Mouse (Mus musculus) heart, embryonic 10.5 days (tissue): ENCODE results near the gene Atp6v1f. TPM values are rescaled to one million over a fixed set of nuclear protein-coding genes. Genes with fewer than 3 reads are reported as not detected.

ENCODE experiments used
- DNase-seq: peaks from one replicate; pipeline ENCODE4 v3.0.0-alpha.2; 2017; ENCODE audit warnings: low spot score
- H3K27ac ChIP-seq: fragments of 300-500 bp; sonication (generic); 2 replicates; pipeline ENCODE4 v1.5.1; 2016; ENCODE audit warnings: mild to moderate bottlenecking
- H3K27me3 ChIP-seq: fragments of 300-500 bp; sonication (generic); 2 replicates; pipeline ENCODE4 v1.6.1; 2016; ENCODE audit warnings: mild to moderate bottlenecking; ENCODE audit not compliant: poor library complexity, insufficient read depth, severe bottlenecking
- H3K36me3 ChIP-seq: fragments of 300-500 bp; sonication (generic); 2 replicates; pipeline ENCODE4 v1.6.1; 2016; ENCODE audit warnings: mild to moderate bottlenecking, moderate library complexity
- H3K4me1 ChIP-seq: fragments of 300-500 bp; sonication (generic); 2 replicates; pipeline ENCODE4 v1.6.1; 2016; ENCODE audit warnings: mild to moderate bottlenecking
- H3K4me3 ChIP-seq: fragments of 300-500 bp; sonication (generic); 2 replicates; pipeline ENCODE4 v1.5.1; 2016; ENCODE audit warnings: mild to moderate bottlenecking, moderate library complexity
- H3K9me3 ChIP-seq: fragments of 300-500 bp; sonication (generic); 2 replicates; pipeline ENCODE4 v1.6.1; 2016; ENCODE audit warnings: mild to moderate bottlenecking, moderate library complexity
- WGBS: fragments of 180-500 bp; shearing (Covaris S2); methylation state at CpG from one replicate; pipeline ENCODE4 v1.1.7; 2016; 5-methylcytosine and 5-hydroxymethylcytosine counted together
- polyA plus RNA-seq: library from polyadenylated mRNA; unstranded; fragments of >200 nt; fragmentation: Nextera tagmentation; extraction: Ambion mirVana; gene quantifications from 2 replicates; pipeline ENCODE4 v1.2.1, GENCODE M21; 2016

The Atp6v1f gene
- polyA plus RNA-seq, 1 experiment from 2014 or later = 228 TPM

DNA sequence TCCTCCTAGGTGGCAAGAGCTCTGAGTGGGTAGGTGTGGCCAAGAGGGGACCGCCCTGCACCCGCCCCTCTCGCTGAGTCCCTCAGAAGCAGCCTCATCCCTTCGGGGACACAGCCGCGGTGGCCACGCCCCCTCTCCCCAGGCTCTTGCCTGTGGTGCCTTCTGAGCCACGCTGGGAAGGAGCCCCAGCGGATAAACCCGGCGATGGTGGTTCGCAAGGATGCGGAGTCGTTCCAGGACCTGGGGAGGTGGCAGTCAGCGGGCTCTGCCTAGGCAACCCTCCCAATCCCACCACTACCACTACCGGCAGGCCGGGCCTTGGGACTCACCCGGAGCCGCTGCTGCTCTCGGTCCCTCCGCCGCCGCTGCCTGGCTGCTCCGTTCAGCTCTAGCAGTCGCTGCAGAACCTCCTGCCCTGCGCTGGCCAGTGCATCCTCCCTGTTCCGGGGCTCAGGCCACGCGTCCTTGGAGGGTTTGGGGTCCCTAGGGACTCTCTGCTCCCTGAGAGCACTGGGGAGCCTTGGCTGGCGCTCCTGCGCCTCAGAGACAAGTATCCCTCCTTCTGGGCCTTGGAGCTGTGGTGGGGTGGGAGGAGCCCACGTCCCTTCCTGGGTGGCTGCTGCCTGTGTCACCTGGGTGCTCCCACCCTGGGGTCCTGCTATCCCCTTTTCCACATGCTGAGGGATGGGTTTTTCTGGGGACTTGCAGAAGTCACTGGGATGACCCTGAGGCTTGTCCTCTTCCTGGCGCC, 6.6 kb downstream of the Atp6v1f start:
- Histone ChIP-seq H3K4me3 (peak overlapping the region; percentile 66), H3K27ac (peak overlapping the region; percentile 76), H3K36me3 (peaks cover 25% of the 10 kb centered on the region), H3K27me3 (peaks cover 22% of the 10 kb centered on the region), H3K9me3 (no peaks in the 10 kb centered on the region), H3K4me1 (peaks cover 21% of the 10 kb centered on the region)
- peak; percentile 95 for DNase-seq
- 3% methylated on average over 33 of the region's 33 CpGs for WGBS

DNA sequence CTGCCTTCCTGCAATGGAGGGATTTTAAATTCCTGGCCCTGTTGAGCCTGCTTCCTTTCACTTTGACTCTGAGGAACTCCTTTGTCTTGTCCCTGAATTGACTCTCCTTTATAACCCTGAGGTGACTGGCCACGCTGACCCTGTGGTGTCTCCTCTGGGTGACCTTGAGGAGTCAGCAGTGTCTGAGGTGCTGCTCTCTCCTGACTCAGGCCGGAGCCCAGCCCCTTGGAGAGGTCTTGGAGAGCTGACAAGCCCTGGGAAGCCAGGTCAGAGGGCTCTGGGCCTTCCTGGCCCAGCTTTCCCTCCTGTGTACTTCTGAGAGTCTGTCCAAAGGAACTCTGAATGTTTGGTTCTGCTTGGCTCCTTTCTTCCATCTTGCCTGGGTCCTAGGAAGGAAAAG, 7.2 kb downstream of the Atp6v1f start:
- no peak for DNase-seq
- peaks cover 23% of the 10 kb centered on the region for H3K36me3 ChIP-seq
- peaks cover 22% of the 10 kb centered on the region for H3K27me3 ChIP-seq
- H3K4me3 ChIP-seq = peak overlapping the region; percentile 66
- 42% methylated on average over 2 of the region's 2 CpGs for WGBS
- no peaks in the 10 kb centered on the region for H3K9me3 ChIP-seq
- peak overlapping the region; percentile 76 for H3K27ac ChIP-seq
- H3K4me1 ChIP-seq = peaks cover 20% of the 10 kb centered on the region

DNA sequence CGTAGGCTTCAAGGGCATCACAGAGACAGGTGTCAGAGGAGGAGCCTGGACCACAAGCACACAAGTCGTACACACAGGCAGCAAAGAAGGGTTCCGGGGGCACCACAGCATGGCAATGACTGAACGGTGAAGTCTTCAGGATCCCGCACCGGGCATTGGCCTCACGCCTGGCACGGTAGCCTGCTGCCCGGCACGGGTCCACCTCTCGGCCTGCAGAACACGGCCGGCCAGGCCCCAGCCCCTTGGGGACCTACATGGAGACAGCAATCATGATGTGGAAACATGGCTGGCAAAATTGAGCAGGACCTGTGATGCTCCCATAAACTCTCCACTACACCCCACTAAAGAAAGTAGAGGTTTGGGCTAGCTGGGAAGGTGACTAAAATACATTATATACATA, 15.2 kb downstream of the Atp6v1f start:
- Histone ChIP-seq H3K4me1 (peaks cover 11% of the 10 kb centered on the region), H3K27ac (no peak overlapping the region), H3K9me3 (no peaks in the 10 kb centered on the region), H3K36me3 (peaks cover 12% of the 10 kb centered on the region; the same call in 1 of the 2 replicates), H3K4me3 (no peak overlapping the region), H3K27me3 (peaks cover 45% of the 10 kb centered on the region)
- no peak for DNase-seq
- 90% methylated on average over 13 of the region's 13 CpGs for WGBS

GRCm38 (mm10) chr6:29484716-29485559, 17.4 kb downstream of the Atp6v1f start:
- Histone ChIP-seq H3K27me3 (peaks cover 42% of the 10 kb centered on the region), H3K9me3 (no peaks in the 10 kb centered on the region), H3K36me3 (peaks cover 12% of the 10 kb centered on the region; the same call in 1 of the 2 replicates), H3K27ac (peak overlapping the region; percentile 75; the same call in 1 of the 2 replicates), H3K4me1 (peaks cover 11% of the 10 kb centered on the region; the same call in 1 of the 2 replicates), H3K4me3 (peak overlapping the region; percentile 60)
- peak; percentile 93 for DNase-seq
- WGBS = 5% methylated on average over 26 of the region's 26 CpGs

DNA sequence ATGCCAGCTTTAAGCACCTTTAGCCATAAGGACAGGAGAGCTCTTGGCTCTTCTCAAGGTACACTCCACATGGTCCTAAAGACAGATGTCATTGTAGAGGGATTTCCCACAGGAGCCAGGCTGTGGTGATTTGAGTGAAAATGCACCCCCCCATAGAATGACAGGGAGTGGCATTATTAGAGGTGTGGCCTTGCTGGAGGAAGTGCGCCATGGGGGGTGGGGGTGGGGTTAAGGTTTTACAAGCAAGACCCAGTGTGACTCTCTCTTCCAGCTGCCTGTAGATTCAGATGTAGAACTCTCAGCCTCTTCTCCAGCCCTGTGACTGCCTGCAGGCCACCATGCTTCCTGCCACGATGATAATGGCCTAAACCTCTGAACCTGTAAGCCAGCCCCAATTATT, 18.4 kb downstream of the Atp6v1f start:
- 39% methylated on average over 2 of the region's 2 CpGs for whole genome bisulfite sequencing
- Histone ChIP-seq H3K36me3 (peaks cover 12% of the 10 kb centered on the region; the same call in 1 of the 2 replicates), H3K4me3 (no peak overlapping the region), H3K27ac (no peak overlapping the region), H3K9me3 (no peaks in the 10 kb centered on the region), H3K27me3 (peaks cover 53% of the 10 kb centered on the region), H3K4me1 (peaks cover 11% of the 10 kb centered on the region; the same call in 1 of the 2 replicates)
- DNase-seq = no peak

- H3K27me3 ChIP-seq = peaks cover 85% of the 10 kb centered on the region
- WGBS = 76% methylated on average over 4 of the region's 4 CpGs
- peaks cover 12% of the 10 kb centered on the region for H3K4me1 ChIP-seq
- peaks cover 34% of the 10 kb centered on the region for H3K36me3 ChIP-seq
- H3K9me3 ChIP-seq = no peaks in the 10 kb centered on the region
- no peak for DNase-seq
- H3K4me3 ChIP-seq = no peak overlapping the region
- H3K27ac ChIP-seq = no peak overlapping the region
These were observed 26.6 kb downstream of the Atp6v1f start for GRCm38 (mm10) chr6:29494101-29494500.

- H3K27me3 ChIP-seq = peaks cover 69% of the 10 kb centered on the region
- H3K4me1 ChIP-seq = peaks cover 15% of the 10 kb centered on the region
- no peaks in the 10 kb centered on the region for H3K9me3 ChIP-seq
- no peak for DNase-seq
- H3K27ac ChIP-seq = no peak overlapping the region
- H3K36me3 ChIP-seq = peaks cover 40% of the 10 kb centered on the region
- 14% methylated on average over 25 of the region's 25 CpGs for WGBS
- peak overlapping the region; percentile 20 for H3K4me3 ChIP-seq
These were observed 28.8 kb downstream of the Atp6v1f start for GRCm38 (mm10) chr6:29496270-29496669.

- peaks cover 38% of the 10 kb centered on the region for H3K36me3 ChIP-seq
- 47% methylated on average over 2 of the region's 2 CpGs for WGBS
- no peak overlapping the region for H3K27ac ChIP-seq
- H3K9me3 ChIP-seq = no peaks in the 10 kb centered on the region
- DNase-seq = no peak
- peaks cover 56% of the 10 kb centered on the region for H3K27me3 ChIP-seq
- H3K4me1 ChIP-seq = peaks cover 16% of the 10 kb centered on the region
- H3K4me3 ChIP-seq = no peak overlapping the region
These were observed 30.3 kb downstream of the Atp6v1f start for GRCm38 (mm10) chr6:29497791-29498190.

DNA sequence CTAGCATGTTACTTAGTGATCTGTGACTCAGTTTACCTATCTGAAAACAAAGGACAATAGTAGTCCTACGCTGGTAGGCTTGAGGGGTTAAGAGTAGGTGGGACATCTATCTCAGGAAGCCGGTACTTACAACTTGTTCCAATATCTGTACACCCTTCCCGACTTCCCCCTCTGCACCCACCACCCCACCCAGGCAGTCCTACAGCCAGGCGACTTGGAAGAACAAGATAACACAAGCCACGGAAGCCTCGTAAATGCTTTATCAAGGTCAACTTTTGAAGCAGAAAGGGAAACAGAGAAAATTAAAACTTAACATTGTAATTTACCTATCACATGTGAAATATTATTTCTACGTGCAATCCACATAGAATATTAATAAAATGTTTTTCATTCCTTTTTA, 32.7 kb downstream of the Atp6v1f start:
- Histone ChIP-seq H3K36me3 (peaks cover 35% of the 10 kb centered on the region), H3K27ac (no peak overlapping the region), H3K9me3 (no peaks in the 10 kb centered on the region), H3K4me1 (peaks cover 18% of the 10 kb centered on the region), H3K27me3 (peaks cover 50% of the 10 kb centered on the region), H3K4me3 (no peak overlapping the region)
- WGBS = 72% methylated on average over 7 of the region's 7 CpGs
- no peak for DNase-seq

- DNase-seq = no peak
- no peaks in the 10 kb centered on the region for H3K9me3 ChIP-seq
- H3K36me3 ChIP-seq = peaks cover 32% of the 10 kb centered on the region
- H3K4me1 ChIP-seq = peaks cover 18% of the 10 kb centered on the region
- peaks cover 48% of the 10 kb centered on the region for H3K27me3 ChIP-seq
- 80% methylated on average over 6 of the region's 6 CpGs for WGBS
- no peak overlapping the region for H3K4me3 ChIP-seq
- H3K27ac ChIP-seq = no peak overlapping the region; the same call in 1 of the 2 replicates
These were observed 33.3 kb downstream of the Atp6v1f start for GRCm38 (mm10) chr6:29500810-29501209.

GRCm38 (mm10) chr6:29501599-29501998, 34.1 kb downstream of the Atp6v1f start:
- peaks cover 18% of the 10 kb centered on the region for H3K4me1 ChIP-seq
- H3K9me3 ChIP-seq = no peaks in the 10 kb centered on the region
- H3K36me3 ChIP-seq = peaks cover 26% of the 10 kb centered on the region
- 86% methylated on average over 1 of the region's 1 CpGs for WGBS
- H3K4me3 ChIP-seq = no peak overlapping the region
- DNase-seq = no peak
- peaks cover 48% of the 10 kb centered on the region for H3K27me3 ChIP-seq
- H3K27ac ChIP-seq = no peak overlapping the region

- Histone ChIP-seq H3K27ac (no peak overlapping the region), H3K4me1 (peaks cover 44% of the 10 kb centered on the region), H3K27me3 (peaks cover 50% of the 10 kb centered on the region), H3K36me3 (peaks cover 9% of the 10 kb centered on the region; the same call in 1 of the 2 replicates), H3K9me3 (no peaks in the 10 kb centered on the region), H3K4me3 (no peak overlapping the region)
- no peak for DNase-seq
- WGBS = 90% methylated on average over 5 of the region's 5 CpGs
These were observed 38.0 kb downstream of the Atp6v1f start for GRCm38 (mm10) chr6:29505493-29505892.

DNA sequence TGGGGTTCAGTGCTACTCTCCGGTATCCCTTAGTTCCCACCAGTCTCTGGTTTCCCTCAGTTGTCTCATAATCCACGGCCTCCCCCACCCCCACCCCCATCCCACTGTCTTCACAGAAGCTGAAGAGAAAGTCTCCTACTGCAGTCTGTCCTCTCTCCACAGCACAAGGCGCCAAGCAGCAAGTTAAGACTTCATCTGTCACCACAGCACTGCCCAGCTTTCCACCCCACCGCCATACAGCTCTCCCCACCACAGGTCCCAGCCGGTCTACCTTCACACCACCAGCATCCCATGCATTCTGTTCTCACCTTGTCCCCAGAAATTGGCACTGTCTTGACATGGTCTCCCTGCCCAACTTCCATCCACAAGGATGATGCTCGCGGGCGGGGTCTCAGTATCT, 39.3 kb downstream of the Atp6v1f start:
- Histone ChIP-seq H3K27me3 (peaks cover 50% of the 10 kb centered on the region), H3K9me3 (no peaks in the 10 kb centered on the region), H3K4me1 (peaks cover 41% of the 10 kb centered on the region), H3K4me3 (peak overlapping the region; percentile 77), H3K36me3 (peaks cover 7% of the 10 kb centered on the region; the same call in 1 of the 2 replicates), H3K27ac (peak overlapping the region; percentile 89)
- 21% methylated on average over 8 of the region's 8 CpGs for WGBS
- DNase-seq = no peak
